Mouse (Mus musculus): ENCODE measurements at regions not wholly inside any gene's neighbourhood (a gene's known extent, or its start where the extent isn't known, plus 50 kb on each side); places are given as distances from the start of the nearest gene placed in this dataset.

GRCm38 (mm10) chr11:33061570-33061969, 85.6 kb downstream of the Fgf18 start:
- no peaks in the 10 kb centered on the region; the same call in 1 of the 2 replicates for H3K27me3 ChIP-seq
- no peak overlapping the region for H3K9ac ChIP-seq
- no peak overlapping the region for H3K27ac ChIP-seq
- H3K9me3 ChIP-seq (replicated peaks), result no peaks in the 10 kb centered on the region
- no peak for ATAC-seq
- H3K4me1 ChIP-seq, result no peaks in the 10 kb centered on the region
- no peak overlapping the region for H3K4me2 ChIP-seq
- H3K4me3 ChIP-seq, result no peak overlapping the region
- 92% methylated on average over 4 of the region's 4 CpGs for WGBS
- H3K36me3 ChIP-seq (ENCODE audit: poor library complexity, severe bottlenecking), result no peaks in the 10 kb centered on the region

GRCm38 (mm10) chr11:33060352-33060751, 86.8 kb downstream of the Fgf18 start:
- Histone ChIP-seq H3K4me2 (no peak overlapping the region), H3K27me3 (no peaks in the 10 kb centered on the region; the same call in 1 of the 2 replicates), H3K9ac (no peak overlapping the region), H3K36me3 (ENCODE audit: poor library complexity, severe bottlenecking) (no peaks in the 10 kb centered on the region), H3K4me3 (no peak overlapping the region), H3K27ac (no peak overlapping the region), H3K4me1 (no peaks in the 10 kb centered on the region), H3K9me3 (replicated peaks) (no peaks in the 10 kb centered on the region)
- no peak for ATAC-seq
- WGBS, result 67% methylated on average over 3 of the region's 3 CpGs

GRCm38 (mm10) chr11:33050216-33050615, 97.0 kb downstream of the Fgf18 start:
- no peak overlapping the region for H3K27ac ChIP-seq
- H3K27me3 ChIP-seq, result no peaks in the 10 kb centered on the region
- H3K9ac ChIP-seq, result no peak overlapping the region
- no peaks in the 10 kb centered on the region for H3K4me1 ChIP-seq
- H3K4me3 ChIP-seq, result no peak overlapping the region
- 88% methylated on average over 12 of the region's 12 CpGs for WGBS
- no peaks in the 10 kb centered on the region for H3K36me3 ChIP-seq (ENCODE audit: poor library complexity, severe bottlenecking)
- no peaks in the 10 kb centered on the region for H3K9me3 ChIP-seq (replicated peaks)
- no peak for ATAC-seq
- no peak overlapping the region for H3K4me2 ChIP-seq

- no peak overlapping the region for H3K4me3 ChIP-seq
- H3K27ac ChIP-seq, result no peak overlapping the region
- 83% methylated on average over 10 of the region's 10 CpGs for WGBS
- no peak overlapping the region for H3K4me2 ChIP-seq
- H3K9me3 ChIP-seq (replicated peaks), result no peaks in the 10 kb centered on the region
- no peak overlapping the region for H3K9ac ChIP-seq
- no peaks in the 10 kb centered on the region for H3K36me3 ChIP-seq (ENCODE audit: poor library complexity, severe bottlenecking)
- no peaks in the 10 kb centered on the region for H3K4me1 ChIP-seq
- no peak for ATAC-seq
- no peaks in the 10 kb centered on the region for H3K27me3 ChIP-seq
These were observed 107.1 kb downstream of the Fgf18 start for GRCm38 (mm10) chr11:33039854-33040792.

GRCm38 (mm10) chr11:33036367-33036766, 110.8 kb downstream of the Fgf18 start:
- H3K4me1 ChIP-seq, result no peaks in the 10 kb centered on the region
- no peaks in the 10 kb centered on the region for H3K9me3 ChIP-seq (replicated peaks)
- H3K36me3 ChIP-seq (ENCODE audit: poor library complexity, severe bottlenecking), result no peaks in the 10 kb centered on the region
- ATAC-seq, result no peak
- H3K27me3 ChIP-seq, result no peaks in the 10 kb centered on the region
- WGBS, result 91% methylated on average over 4 of the region's 4 CpGs
- no peak overlapping the region for H3K4me3 ChIP-seq
- no peak overlapping the region for H3K9ac ChIP-seq
- H3K4me2 ChIP-seq, result no peak overlapping the region
- no peak overlapping the region for H3K27ac ChIP-seq

- H3K9me3 ChIP-seq (replicated peaks), result no peaks in the 10 kb centered on the region
- no peaks in the 10 kb centered on the region for H3K4me1 ChIP-seq
- no peak overlapping the region for H3K4me2 ChIP-seq
- H3K4me3 ChIP-seq, result no peak overlapping the region
- H3K9ac ChIP-seq, result no peak overlapping the region
- H3K36me3 ChIP-seq (ENCODE audit: poor library complexity, severe bottlenecking), result no peaks in the 10 kb centered on the region
- no peak for ATAC-seq
- no peak overlapping the region for H3K27ac ChIP-seq
- no peaks in the 10 kb centered on the region for H3K27me3 ChIP-seq
These were observed 118.3 kb downstream of the Fgf18 start for GRCm38 (mm10) chr11:33028920-33029319.

GRCm38 (mm10) chr11:33027121-33027520, 120.1 kb downstream of the Fgf18 start:
- no peak overlapping the region for H3K27ac ChIP-seq
- H3K4me1 ChIP-seq, result no peaks in the 10 kb centered on the region
- WGBS, result 91% methylated on average over 6 of the region's 6 CpGs
- no peak overlapping the region for H3K9ac ChIP-seq
- H3K27me3 ChIP-seq, result no peaks in the 10 kb centered on the region
- no peak overlapping the region for H3K4me2 ChIP-seq
- H3K9me3 ChIP-seq (replicated peaks), result no peaks in the 10 kb centered on the region
- no peaks in the 10 kb centered on the region for H3K36me3 ChIP-seq (ENCODE audit: poor library complexity, severe bottlenecking)
- no peak overlapping the region for H3K4me3 ChIP-seq
- ATAC-seq, result no peak

GRCm38 (mm10) chr11:33013229-33014185, 133.7 kb downstream of the Fgf18 start:
- Histone ChIP-seq H3K4me2 (no peak overlapping the region), H3K4me3 (no peak overlapping the region), H3K27me3 (no peaks in the 10 kb centered on the region), H3K36me3 (ENCODE audit: poor library complexity, severe bottlenecking) (no peaks in the 10 kb centered on the region), H3K9me3 (replicated peaks) (no peaks in the 10 kb centered on the region), H3K4me1 (no peaks in the 10 kb centered on the region), H3K9ac (no peak overlapping the region), H3K27ac (no peak overlapping the region)
- ATAC-seq, result no peak
- 77% methylated on average over 17 of the region's 17 CpGs for WGBS

- no peaks in the 10 kb centered on the region for H3K9me3 ChIP-seq (replicated peaks)
- ATAC-seq, result no peak
- no peaks in the 10 kb centered on the region for H3K4me1 ChIP-seq
- no peak overlapping the region for H3K27ac ChIP-seq
- no peak overlapping the region for H3K9ac ChIP-seq
- H3K4me2 ChIP-seq, result no peak overlapping the region
- H3K4me3 ChIP-seq, result no peak overlapping the region
- H3K36me3 ChIP-seq (ENCODE audit: poor library complexity, severe bottlenecking), result no peaks in the 10 kb centered on the region
- 89% methylated on average over 14 of the region's 14 CpGs for WGBS
- no peaks in the 10 kb centered on the region for H3K27me3 ChIP-seq
These were observed 134.6 kb downstream of the Fgf18 start for GRCm38 (mm10) chr11:33012384-33013160.

- Histone ChIP-seq H3K4me2 (no peak overlapping the region), H3K4me1 (peaks cover 8% of the 10 kb centered on the region), H3K27me3 (no peaks in the 10 kb centered on the region), H3K9me3 (replicated peaks) (no peaks in the 10 kb centered on the region), H3K4me3 (no peak overlapping the region), H3K27ac (no peak overlapping the region), H3K9ac (no peak overlapping the region), H3K36me3 (ENCODE audit: poor library complexity, severe bottlenecking) (no peaks in the 10 kb centered on the region)
- ATAC-seq, result no peak
These were observed 138.6 kb downstream of the Fgf18 start for GRCm38 (mm10) chr11:33008611-33009010.

- no peak for ATAC-seq
- Histone ChIP-seq H3K9me3 (replicated peaks) (no peaks in the 10 kb centered on the region), H3K4me3 (no peak overlapping the region), H3K9ac (no peak overlapping the region), H3K4me1 (peaks cover 8% of the 10 kb centered on the region), H3K4me2 (no peak overlapping the region), H3K36me3 (ENCODE audit: poor library complexity, severe bottlenecking) (no peaks in the 10 kb centered on the region), H3K27ac (no peak overlapping the region), H3K27me3 (no peaks in the 10 kb centered on the region)
- WGBS, result 89% methylated on average over 11 of the region's 11 CpGs
These were observed 139.2 kb downstream of the Fgf18 start for GRCm38 (mm10) chr11:33007826-33008530.
